Mouse (Mus musculus) megakaryocyte, embryonic 14.5 days (primary cell): ENCODE data around the gene Klhl3. TPM values are rescaled to one million over a fixed set of nuclear protein-coding genes. Genes with fewer than 3 reads are reported as not detected.
"Not testable (repeated sequence)": the region's sequence is repeated elsewhere in the genome, so short reads cannot be mapped to it uniquely, and the experiment has no call there.

Experiments used
- H3K27me3 ChIP-seq: replicated peaks from 2 replicates; pipeline ENCODE3; 2012; ENCODE audit warnings: inconsistent platforms
- H3K36me3 ChIP-seq: replicated peaks from 2 replicates; pipeline ENCODE3; 2012; ENCODE audit warnings: low read length, inconsistent platforms, mixed read lengths
- H3K4me1 ChIP-seq: 2 replicates; pipeline ENCODE4 v1.6.1; 2012; ENCODE audit warnings: inconsistent platforms
- H3K4me3 ChIP-seq: replicated peaks from 2 replicates; pipeline ENCODE3; 2012; ENCODE audit warnings: moderate library complexity, mild to moderate bottlenecking, inconsistent platforms
- H3K9me3 ChIP-seq: 2 replicates; pipeline ENCODE4 v1.6.1; 2012; ENCODE audit warnings: inconsistent platforms
- FLI1 ChIP-seq: IDR thresholded peaks from 2 replicates; pipeline ENCODE4 v1.6.1; 2012; ENCODE audit warnings: low read length, inconsistent platforms, mixed read lengths
- GATA1 ChIP-seq: IDR thresholded peaks from 3 replicates; pipeline ENCODE4 v1.6.1; 2012; ENCODE audit warnings: mixed read lengths, low read length, inconsistent platforms, borderline replicate concordance
- polyA plus RNA-seq: library from polyadenylated mRNA; stranded (reverse); fragments of >175 nt; gene quantifications from 2 replicates; pipeline ENCODE4 v1.2.3, GENCODE M21; 2012; ENCODE audit warnings: low replicate concordance; ENCODE audit not compliant: insufficient read depth

Klhl3 gene
- polyA plus RNA-seq, 1 experiment = not detected

GRCm38 (mm10) chr13:58148256-58148831, 35.0 kb upstream of the Klhl3 start:
- Histone ChIP-seq H3K4me3 (peak overlapping the region; percentile 90), H3K4me1 (peaks cover 14% of the 10 kb centered on the region), H3K36me3 (no peaks in the 10 kb centered on the region), H3K27me3 (peaks cover 5% of the 10 kb centered on the region), H3K9me3 (0 out of 2 replicates have a peak, but pooled peaks cover 7% of the 10 kb centered on the region)
- TF ChIP-seq GATA1 = no peak
- no peak for TF ChIP-seq FLI1

- TF ChIP-seq GATA1 (no peak), FLI1 (no peak)
- 0 out of 2 replicates have a peak, but pooled peaks cover 7% of the 10 kb centered on the region for H3K9me3 ChIP-seq
- no peak overlapping the region for H3K4me3 ChIP-seq
- H3K4me1 ChIP-seq = peaks cover 14% of the 10 kb centered on the region
- H3K27me3 ChIP-seq = peaks cover 5% of the 10 kb centered on the region
- no peaks in the 10 kb centered on the region for H3K36me3 ChIP-seq
Observed at GRCm38 (mm10) chr13:58147760-58148159, 34.4 kb upstream of the Klhl3 start.

GRCm38 (mm10) chr13:58146603-58147002, 33.2 kb upstream of the Klhl3 start:
- not testable (repeated sequence) for H3K36me3 ChIP-seq, H3K9me3 ChIP-seq, H3K27me3 ChIP-seq, H3K4me3 ChIP-seq
- peaks cover 14% of the 10 kb centered on the region for H3K4me1 ChIP-seq

DNA sequence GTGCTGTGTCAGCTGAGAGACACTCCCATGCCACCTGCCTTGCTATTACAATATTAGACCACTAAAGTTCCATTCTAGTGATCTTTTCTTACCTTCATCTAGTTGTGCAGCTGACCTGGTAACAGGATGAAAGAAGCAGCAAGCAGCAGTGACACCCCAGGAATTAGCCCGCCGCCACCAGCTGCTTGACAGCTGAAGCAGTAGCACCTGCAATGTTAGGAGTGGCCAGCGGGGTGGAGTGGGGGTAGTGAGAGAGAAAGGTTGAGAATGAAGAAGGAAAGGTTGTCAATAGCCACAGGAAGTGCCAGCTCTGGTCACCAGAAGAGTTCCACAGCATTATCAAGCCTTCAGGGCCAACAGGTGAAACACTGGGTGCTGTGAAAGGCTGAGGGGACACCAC, 18.3 kb upstream of the Klhl3 start:
- Histone ChIP-seq H3K36me3 (no peaks in the 10 kb centered on the region), H3K9me3 (peaks cover 40% of the 10 kb centered on the region), H3K4me1 (peaks cover 11% of the 10 kb centered on the region), H3K27me3 (peaks cover 6% of the 10 kb centered on the region), H3K4me3 (no peak overlapping the region)
- TF ChIP-seq FLI1 (no peak), GATA1 (no peak)

- Histone ChIP-seq H3K4me1 (peaks cover 16% of the 10 kb centered on the region), H3K27me3 (peaks cover 6% of the 10 kb centered on the region), H3K36me3 (peaks cover 7% of the 10 kb centered on the region), H3K9me3 (peaks cover 23% of the 10 kb centered on the region), H3K4me3 (peak overlapping the region; percentile 99)
- TF ChIP-seq FLI1 (no peak), GATA1 (no peak)
Observed at GRCm38 (mm10) chr13:58129687-58130246, 16.4 kb upstream of the Klhl3 start.

GRCm38 (mm10) chr13:58128768-58129671, 15.6 kb upstream of the Klhl3 start:
- Histone ChIP-seq H3K9me3 (peaks cover 17% of the 10 kb centered on the region), H3K4me3 (peak overlapping the region; percentile 99), H3K27me3 (peaks cover 2% of the 10 kb centered on the region), H3K4me1 (peaks cover 20% of the 10 kb centered on the region), H3K36me3 (peaks cover 7% of the 10 kb centered on the region)
- TF ChIP-seq FLI1 = no peak; the same call in 1 of the 2 replicates
- no peak for TF ChIP-seq GATA1

- Histone ChIP-seq H3K9me3 (peaks cover 13% of the 10 kb centered on the region), H3K4me1 (peaks cover 22% of the 10 kb centered on the region), H3K36me3 (peaks cover 7% of the 10 kb centered on the region), H3K27me3 (peaks cover 2% of the 10 kb centered on the region), H3K4me3 (peak within 1 kb of the TSS; percentile 99)
- TF ChIP-seq GATA1 (no peak), FLI1 (no peak)
Observed at GRCm38 (mm10) chr13:58128396-58128767, 15.0 kb upstream of the Klhl3 start, which contains the start of gene Hnrnpa0. TSS of gene Hnrnpa0 (minus strand) at chr13:58128556.

GRCm38 (mm10) chr13:58127766-58128361, 14.5 kb upstream of the Klhl3 start:
- peaks cover 9% of the 10 kb centered on the region for H3K9me3 ChIP-seq
- H3K4me1 ChIP-seq = peaks cover 22% of the 10 kb centered on the region
- TF ChIP-seq GATA1 = no peak
- no peak for TF ChIP-seq FLI1
- H3K36me3 ChIP-seq = peaks cover 7% of the 10 kb centered on the region
- peaks cover under 1% of the 10 kb centered on the region for H3K27me3 ChIP-seq
- peak overlapping the region; percentile 99 for H3K4me3 ChIP-seq

DNA sequence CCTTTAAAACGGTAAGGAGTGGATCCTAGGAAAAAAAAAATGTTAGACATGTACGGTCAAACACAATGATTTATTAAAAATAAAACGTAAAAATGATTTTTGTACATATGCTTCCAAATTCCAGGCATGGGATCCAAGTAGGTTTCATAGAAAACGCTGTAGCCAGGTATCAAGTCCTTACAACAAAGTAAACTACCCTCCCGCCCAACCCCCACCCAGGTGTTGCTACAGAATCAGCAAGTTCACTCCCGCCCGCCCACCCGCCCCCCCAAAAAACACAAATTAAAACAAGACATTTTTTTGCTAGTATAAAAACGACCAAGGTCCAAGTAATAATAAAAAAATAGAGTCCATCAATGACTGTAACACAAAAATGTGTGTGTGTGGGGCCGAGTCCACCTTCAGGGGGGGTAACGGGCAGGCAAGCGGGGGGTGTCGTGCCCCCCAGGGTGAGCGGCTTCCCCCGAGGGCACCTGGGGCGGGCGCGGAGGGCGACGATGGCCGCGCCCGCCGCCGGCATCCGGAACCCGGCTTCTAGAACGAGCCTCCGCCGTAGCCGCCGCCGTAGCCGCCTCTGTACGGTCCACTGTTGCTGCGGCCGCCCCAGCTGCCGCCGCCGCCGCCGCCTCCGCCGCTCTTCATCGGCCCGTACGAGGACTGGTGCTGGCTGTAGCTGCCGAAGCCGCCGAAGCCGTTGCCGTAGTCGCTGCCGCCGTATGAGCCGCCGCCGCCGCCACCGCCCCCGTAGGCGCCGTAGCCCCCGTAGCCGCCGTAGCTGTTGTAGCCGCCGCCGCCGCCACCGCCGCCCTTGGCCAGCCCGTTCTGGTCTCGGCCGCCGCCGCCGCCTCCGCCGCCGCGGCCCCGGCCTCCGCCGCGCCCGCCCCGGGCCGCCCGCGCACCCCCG, 13.7 kb upstream of the Klhl3 start:
- TF ChIP-seq GATA1 (no peak), FLI1 (no peak)
- Histone ChIP-seq H3K36me3 (peaks cover 7% of the 10 kb centered on the region), H3K4me1 (peaks cover 22% of the 10 kb centered on the region), H3K9me3 (0 out of 2 replicates have a peak, but pooled peaks cover 1% of the 10 kb centered on the region), H3K27me3 (no peaks in the 10 kb centered on the region), H3K4me3 (peak overlapping the region; percentile 99)
